Mouse (Mus musculus) embryonic facial prominence, embryonic 11.5 days (tissue): ENCODE measurements around the gene Pkn3. TPM values are rescaled to one million over a fixed set of nuclear protein-coding genes. Genes with fewer than 3 reads are reported as not detected.

Experiments
- ATAC-seq: fragments of 200-750 bp; cut with Nextera tagmentation; replicated peaks from 2 replicates; pipeline ENCODE4 v1.8.0; 2017; ENCODE audit warnings: low read depth; ENCODE audit not compliant: insufficient number of reproducible peaks, low FRiP score, low TSS enrichment
- DNase-seq: peaks from one replicate; pipeline ENCODE4 v3.0.0-alpha.2; 2015; ENCODE audit warnings: low spot score
- H3K27ac ChIP-seq: fragments of 300-500 bp; sonication (generic); replicated peaks from 2 replicates; pipeline ENCODE4 v1.5.1; 2014; ENCODE audit warnings: mild to moderate bottlenecking, low read depth, low read length, control low read depth
- H3K27me3 ChIP-seq: fragments of 300-500 bp; sonication (generic); 2 replicates; pipeline ENCODE4 v1.6.1; 2014; ENCODE audit warnings: mild to moderate bottlenecking, low read length, moderate library complexity, mixed read lengths; ENCODE audit not compliant: control insufficient read depth, insufficient read depth
- H3K36me3 ChIP-seq: fragments of 300-500 bp; sonication (generic); replicated peaks from 2 replicates; pipeline ENCODE4 v1.6.1; 2014; ENCODE audit warnings: low read depth, mild to moderate bottlenecking, low read length, moderate library complexity, mixed read lengths; ENCODE audit not compliant: control insufficient read depth, insufficient read depth
- H3K4me1 ChIP-seq: fragments of 300-500 bp; sonication (generic); 2 replicates; pipeline ENCODE4 v1.6.1; 2014; ENCODE audit warnings: low read length, mixed read lengths; ENCODE audit not compliant: control insufficient read depth, insufficient read depth
- H3K4me2 ChIP-seq: fragments of 300-500 bp; sonication (generic); 2 replicates; pipeline ENCODE4 v1.6.1; 2014; ENCODE audit warnings: low read depth, mild to moderate bottlenecking, control low read depth, low read length, moderate library complexity
- H3K4me3 ChIP-seq: fragments of 300-500 bp; sonication (generic); 2 replicates; pipeline ENCODE4 v1.5.1; 2014; ENCODE audit warnings: low read depth, low read length, control low read depth
- H3K9ac ChIP-seq: fragments of 300-500 bp; sonication (generic); replicated peaks from 2 replicates; pipeline ENCODE4 v1.6.1; 2014; ENCODE audit warnings: mild to moderate bottlenecking, control low read depth, low read length
- H3K9me3 ChIP-seq: fragments of 300-500 bp; sonication (generic); replicated peaks from 2 replicates; pipeline ENCODE4 v1.6.1; 2016; ENCODE audit warnings: mild to moderate bottlenecking, low read length, inconsistent platforms, mixed read lengths; ENCODE audit not compliant: control insufficient read depth
- WGBS: fragments of 180-500 bp; shearing (Covaris S2); extraction: QIAGEN DNeasy Blood & Tissue Kit; methylation state at CpG from one replicate; pipeline ENCODE4 v1.1.7; 2014; 5-methylcytosine and 5-hydroxymethylcytosine counted together
- polyA plus RNA-seq: library from polyadenylated mRNA; unstranded; fragments of >200 nt; fragmentation: Nextera tagmentation; extraction: Ambion mirVana; gene quantifications from 2 replicates; pipeline ENCODE4 v1.2.1, GENCODE M21; 2014

Pkn3 gene
- polyA plus RNA-seq = 7.8 and 8.8 TPM in 2 replicates

GRCm38 (mm10) chr2:30077502-30078348 is at the start of gene Pkn3:
Gene Pkn3 (plus strand): TSS chr2:30077684.
- ATAC-seq (peak; percentile 68), DNase-seq (peak; percentile 91)
- peak within 1 kb of the TSS; percentile 66 for H3K9ac ChIP-seq
- peak within 1 kb of the TSS; percentile 81; the same call in 1 of the 2 replicates for H3K27ac ChIP-seq
- H3K4me2 ChIP-seq = peak within 1 kb of the TSS; percentile 83
- 2% methylated on average over 53 of the region's 53 CpGs for WGBS
- H3K27me3 ChIP-seq = no peaks in the 10 kb centered on the region
- peaks cover 2% of the 10 kb centered on the region for H3K36me3 ChIP-seq
- no peaks in the 10 kb centered on the region for H3K9me3 ChIP-seq
- peak within 1 kb of the TSS; percentile 49 for H3K4me3 ChIP-seq
- H3K4me1 ChIP-seq = no peaks in the 10 kb centered on the region; the same call in 1 of the 2 replicates

GRCm38 (mm10) chr2:30032244-30032846 is 45.1 kb upstream of the Pkn3 start:
- Histone ChIP-seq H3K9ac (no peak overlapping the region), H3K4me1 (no peaks in the 10 kb centered on the region), H3K27me3 (no peaks in the 10 kb centered on the region), H3K27ac (no peak overlapping the region), H3K36me3 (peaks cover 23% of the 10 kb centered on the region), H3K4me3 (no peak overlapping the region), H3K4me2 (no peak overlapping the region), H3K9me3 (no peaks in the 10 kb centered on the region)
- ATAC-seq = no peak
- DNase-seq = no peak
- 69% methylated on average over 11 of the region's 11 CpGs for WGBS

GRCm38 (mm10) chr2:30032957-30033356 is 44.5 kb upstream of the Pkn3 start:
- Histone ChIP-seq H3K27ac (no peak overlapping the region), H3K4me3 (no peak overlapping the region), H3K27me3 (no peaks in the 10 kb centered on the region), H3K4me2 (no peak overlapping the region), H3K4me1 (no peaks in the 10 kb centered on the region), H3K36me3 (peaks cover 22% of the 10 kb centered on the region), H3K9ac (no peak overlapping the region), H3K9me3 (no peaks in the 10 kb centered on the region)
- DNase-seq (no peak), ATAC-seq (no peak)
- WGBS = 79% methylated on average over 6 of the region's 6 CpGs

- Histone ChIP-seq H3K27me3 (no peaks in the 10 kb centered on the region), H3K9ac (no peak overlapping the region), H3K27ac (no peak overlapping the region), H3K4me1 (no peaks in the 10 kb centered on the region), H3K9me3 (no peaks in the 10 kb centered on the region), H3K4me3 (no peak overlapping the region), H3K36me3 (no peaks in the 10 kb centered on the region), H3K4me2 (no peak overlapping the region)
- DNase-seq (no peak), ATAC-seq (no peak)
- whole genome bisulfite sequencing = 86% methylated on average over 2 of the region's 2 CpGs
These were observed 39.7 kb upstream of the Pkn3 start for GRCm38 (mm10) chr2:30037762-30038161.

- Histone ChIP-seq H3K36me3 (no peaks in the 10 kb centered on the region), H3K27ac (no peak overlapping the region), H3K9ac (no peak overlapping the region), H3K27me3 (no peaks in the 10 kb centered on the region), H3K4me1 (no peaks in the 10 kb centered on the region), H3K4me3 (no peak overlapping the region), H3K9me3 (no peaks in the 10 kb centered on the region), H3K4me2 (no peak overlapping the region)
- WGBS = 93% methylated on average over 10 of the region's 10 CpGs
- ATAC-seq (no peak), DNase-seq (no peak)
These were observed 39.1 kb upstream of the Pkn3 start for GRCm38 (mm10) chr2:30038370-30038769.

GRCm38 (mm10) chr2:30039687-30040086 is 37.8 kb upstream of the Pkn3 start:
- H3K27me3 ChIP-seq = no peaks in the 10 kb centered on the region
- DNase-seq = no peak

GRCm38 (mm10) chr2:30042445-30042844 is 35.0 kb upstream of the Pkn3 start:
- ATAC-seq = no peak
- no peaks in the 10 kb centered on the region for H3K27me3 ChIP-seq
- no peaks in the 10 kb centered on the region for H3K4me1 ChIP-seq
- H3K4me3 ChIP-seq = no peak overlapping the region
- no peak overlapping the region for H3K4me2 ChIP-seq
- no peak overlapping the region for H3K27ac ChIP-seq
- 2% methylated on average over 4 of the region's 4 CpGs for WGBS
- H3K9ac ChIP-seq = no peak overlapping the region
- H3K36me3 ChIP-seq = no peaks in the 10 kb centered on the region
- peak; percentile 87 for DNase-seq
- no peaks in the 10 kb centered on the region for H3K9me3 ChIP-seq

More at GRCm38 (mm10) chr2:30039687-30040086, 37.8 kb upstream of the Pkn3 start:
- Histone ChIP-seq H3K27ac (no peak overlapping the region), H3K4me3 (no peak overlapping the region), H3K4me1 (no peaks in the 10 kb centered on the region), H3K4me2 (no peak overlapping the region), H3K9me3 (no peaks in the 10 kb centered on the region), H3K36me3 (no peaks in the 10 kb centered on the region), H3K9ac (no peak overlapping the region)
- no peak for ATAC-seq

GRCm38 (mm10) chr2:30044550-30044949 is 32.9 kb upstream of the Pkn3 start:
- no peak overlapping the region for H3K27ac ChIP-seq
- no peaks in the 10 kb centered on the region for H3K9me3 ChIP-seq
- 81% methylated on average over 5 of the region's 5 CpGs for WGBS
- H3K4me3 ChIP-seq = no peak overlapping the region
- H3K4me1 ChIP-seq = no peaks in the 10 kb centered on the region
- H3K4me2 ChIP-seq = no peak overlapping the region
- DNase-seq = no peak
- H3K27me3 ChIP-seq = no peaks in the 10 kb centered on the region
- no peak overlapping the region for H3K9ac ChIP-seq
- H3K36me3 ChIP-seq = no peaks in the 10 kb centered on the region
- ATAC-seq = no peak
